Mouse (Mus musculus): ENCODE measurements at regions not wholly inside any gene's neighbourhood (a gene's known extent, or its start where the extent isn't known, plus 50 kb on each side); places are given as distances from the start of the nearest gene placed in this dataset.

DNA sequence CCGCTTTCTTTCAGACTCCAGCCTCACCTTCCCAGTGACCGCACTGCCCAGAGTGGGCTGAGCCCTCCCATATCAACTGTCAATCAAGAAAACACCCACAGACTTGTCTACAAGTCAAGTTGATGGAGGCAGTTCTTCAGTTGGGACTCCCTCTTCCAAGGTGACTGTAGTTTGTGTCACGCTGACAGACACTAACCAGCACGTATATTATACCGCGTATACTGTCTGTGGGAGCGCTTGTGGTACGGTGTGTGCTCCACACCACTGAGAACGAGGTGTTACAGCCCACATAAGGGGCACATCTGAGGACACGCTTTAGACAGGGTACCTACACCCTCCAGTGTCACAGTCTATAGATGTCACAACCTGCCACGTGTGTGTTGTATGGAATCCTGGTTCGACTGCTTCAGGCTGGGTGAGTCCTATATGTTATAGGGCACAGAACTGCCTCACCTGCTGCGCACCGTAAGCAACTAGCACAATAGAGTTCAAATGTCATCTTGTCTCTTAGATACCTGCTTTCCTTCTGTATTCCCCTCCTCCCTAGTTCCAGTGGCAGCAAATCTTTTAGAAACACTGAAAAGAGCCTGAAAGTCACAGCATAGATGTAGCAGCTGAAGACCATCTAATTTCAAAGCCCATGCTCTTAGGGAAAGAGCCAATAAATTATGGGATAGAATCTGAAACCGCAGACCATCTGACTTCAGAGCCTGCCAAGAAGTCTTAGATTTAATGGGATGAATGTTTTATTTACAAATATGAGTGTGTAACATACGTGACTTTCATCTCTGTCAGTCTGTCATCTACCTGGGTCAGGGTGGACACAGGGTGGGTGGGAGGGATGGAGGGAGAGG is 219.8 kb downstream of the Etnk1 start:
- TF ChIP-seq CTCF (IDR thresholded peaks at IDR 0.05; ENCODE audit: control insufficient read depth, insufficient read depth, insufficient read length) (no peak), MAX (IDR thresholded peaks at IDR 0.05) (no peak), FOSL1 (IDR thresholded peaks at IDR 0.05; ENCODE audit: insufficient read depth, low read length, poor library complexity, severe bottlenecking) (no peak), USF1 (IDR thresholded peaks at IDR 0.05; ENCODE audit: low read depth) (no peak), MYOD1 (IDR thresholded peaks at IDR 0.05; ENCODE audit: control insufficient read depth, insufficient read length, low read depth) (no peak)
